Mouse (Mus musculus) liver, embryonic 14.5 days (tissue): Measurements from ENCODE around the gene Col16a1.

Experiments
- CTCF ChIP-seq: IDR thresholded peaks from 2 replicates; pipeline ENCODE4 v1.5.1; 2016; ENCODE audit warnings: antibody characterized with exemption, low read depth, control low read depth
- EP300 ChIP-seq: IDR thresholded peaks from 2 replicates; pipeline ENCODE4 v1.6.1; 2016; ENCODE audit warnings: antibody characterized with exemption, low read depth

- no peak for TF ChIP-seq CTCF
- no peak for TF ChIP-seq EP300
Observed at GRCm38 (mm10) chr4:130109666-130110065, 62.0 kb downstream of the Col16a1 start.
